Mouse (Mus musculus) MEL (cell line): ENCODE data around the gene Ptpra. TPM values are rescaled to one million over a fixed set of nuclear protein-coding genes. Genes with fewer than 3 reads are reported as not detected.

ENCODE experiments used
- DNase-seq: peaks from one replicate; pipeline ENCODE4 v3.0.0; 2011; ENCODE audit warnings: low read depth, low spot score
- H3K27ac ChIP-seq: 2 replicates; pipeline ENCODE4 v1.5.1; 2012; ENCODE audit warnings: low read depth, mild to moderate bottlenecking, control low read depth, low read length, moderate library complexity; ENCODE audit not compliant: control insufficient read depth
- H3K27me3 ChIP-seq, 2 experiments: fragments of 150-350 bp in 1 of 2; sonication (generic) in 1 of 2; 2 replicates each; pipeline ENCODE4 v1.6.1; 2012; ENCODE audit warnings: low read length in 2 of 2, mild to moderate bottlenecking in 2 of 2, improper control_type of control experiment in 1 of 2, moderate library complexity in 1 of 2; ENCODE audit not compliant: insufficient read depth in 2 of 2, control insufficient read depth in 1 of 2
- H3K36me3 ChIP-seq, 2 experiments: 2 replicates each; pipeline ENCODE4 v1.6.1; 2012 to 2014; ENCODE audit warnings: low read length in 2 of 2, improper control_type of control experiment in 1 of 2, inconsistent platforms in 1 of 2, mild to moderate bottlenecking in 1 of 2; ENCODE audit not compliant: insufficient read depth in 2 of 2, control insufficient read depth in 1 of 2
- H3K4me1 ChIP-seq, 2 experiments: fragments of 150-350 bp in 1 of 2; sonication (generic) in 1 of 2; 2 replicates each; pipeline ENCODE4 v1.6.1; 2012; ENCODE audit warnings: low read length in 2 of 2, improper control_type of control experiment in 1 of 2, mild to moderate bottlenecking in 1 of 2; ENCODE audit not compliant: insufficient read depth in 2 of 2, control insufficient read depth in 1 of 2
- H3K4me3 ChIP-seq, 2 experiments: fragments of 150-350 bp in 1 of 2; sonication (generic) in 1 of 2; 2 replicates each; pipeline ENCODE4 v1.5.1; 2012; ENCODE audit warnings: low read depth in 2 of 2, low read length in 2 of 2, mild to moderate bottlenecking in 2 of 2, moderate library complexity in 2 of 2, control low read depth in 1 of 2, improper control_type of control experiment in 1 of 2; ENCODE audit not compliant: control insufficient read depth in 1 of 2, insufficient read depth in 1 of 2
- H3K79me2 ChIP-seq: 2 replicates; pipeline ENCODE4 v1.6.1; 2012; ENCODE audit warnings: mild to moderate bottlenecking, low read length, moderate library complexity; ENCODE audit not compliant: control insufficient read depth, poor library complexity, insufficient read depth
- H3K9ac ChIP-seq: 2 replicates; pipeline ENCODE4 v1.6.1; 2012; ENCODE audit warnings: low read depth, mild to moderate bottlenecking, control low read depth, low read length, moderate library complexity; ENCODE audit not compliant: control insufficient read depth, poor library complexity, severe bottlenecking
- H3K9me3 ChIP-seq: fragments of 150-350 bp; sonication (generic); replicated peaks from 2 replicates; pipeline ENCODE4 v1.6.1; 2012; ENCODE audit warnings: mild to moderate bottlenecking, low read length, improper control_type of control experiment, moderate library complexity; ENCODE audit not compliant: insufficient read depth
- E2F4 ChIP-seq: IDR thresholded peaks from 2 replicates; pipeline ENCODE4 v1.6.1; 2011; ENCODE audit warnings: low read depth, low read length, improper control_type of control experiment, borderline replicate concordance
- EP300 ChIP-seq, 2 experiments: IDR thresholded peaks; 2 replicates each; pipeline ENCODE4 v1.6.1; 2011; ENCODE audit warnings: improper control_type of control experiment in 2 of 2, low read length in 2 of 2, low read depth in 1 of 2, mild to moderate bottlenecking in 1 of 2
- ETS1 ChIP-seq: IDR thresholded peaks from 2 replicates; pipeline ENCODE4 v1.6.1; 2012; ENCODE audit warnings: low read depth, mild to moderate bottlenecking, inconsistent platforms, low read length, improper control_type of control experiment, moderate library complexity
- GATA1 ChIP-seq: IDR thresholded peaks from 2 replicates; pipeline ENCODE4 v1.6.1; 2011; ENCODE audit warnings: low read depth, low read length, improper control_type of control experiment
- HCFC1 ChIP-seq: IDR thresholded peaks from 2 replicates; pipeline ENCODE4 v1.6.1; 2012; ENCODE audit warnings: low read depth, mild to moderate bottlenecking, inconsistent platforms, low read length, improper control_type of control experiment, moderate library complexity
- MEF2A ChIP-seq: IDR thresholded peaks from 2 replicates; pipeline ENCODE4 v1.6.1; 2014; ENCODE audit warnings: low read depth, mild to moderate bottlenecking, inconsistent platforms, low read length, improper control_type of control experiment; ENCODE audit not compliant: poor library complexity, insufficient replicate concordance, severe bottlenecking; ENCODE audit errors: extremely low read depth
- MXI1 ChIP-seq: IDR thresholded peaks from 2 replicates; pipeline ENCODE4 v1.6.1; 2011; ENCODE audit warnings: mild to moderate bottlenecking, low read depth, low read length, improper control_type of control experiment
- MYB ChIP-seq: IDR thresholded peaks from 2 replicates; pipeline ENCODE4 v1.6.1; 2011; ENCODE audit warnings: mild to moderate bottlenecking, low read depth, low read length, improper control_type of control experiment
- MYC ChIP-seq: IDR thresholded peaks from 2 replicates; pipeline ENCODE4 v1.6.1; 2011; ENCODE audit warnings: low read depth, mild to moderate bottlenecking, low read length, improper control_type of control experiment, moderate library complexity
- POLR2A ChIP-seq, 2 experiments: IDR thresholded peaks; 2 replicates each; pipeline ENCODE4 v1.6.1; 2011 to 2012; ENCODE audit warnings: low read length in 2 of 2, mild to moderate bottlenecking in 2 of 2, control low read depth in 1 of 2, improper control_type of control experiment in 1 of 2, low read depth in 1 of 2, moderate library complexity in 1 of 2; ENCODE audit not compliant: control insufficient read depth in 1 of 2, insufficient read depth in 1 of 2, poor library complexity in 1 of 2
- POLR2AphosphoS2 ChIP-seq: IDR thresholded peaks from 2 replicates; pipeline ENCODE4 v1.6.1; 2011; ENCODE audit warnings: low read length, improper control_type of control experiment
- POLR2AphosphoS5 ChIP-seq: IDR thresholded peaks from 2 replicates; pipeline ENCODE4 v1.6.1; 2012; ENCODE audit warnings: low read depth, borderline replicate concordance, mild to moderate bottlenecking, inconsistent platforms, low read length, moderate library complexity, mixed read lengths
- RCOR1 ChIP-seq: IDR thresholded peaks from 2 replicates; pipeline ENCODE4 v1.6.1; 2012; ENCODE audit warnings: low read depth, mild to moderate bottlenecking, inconsistent platforms, low read length, improper control_type of control experiment
- TAL1 ChIP-seq: IDR thresholded peaks from 2 replicates; pipeline ENCODE4 v1.6.1; 2012; ENCODE audit warnings: mild to moderate bottlenecking, inconsistent platforms, low read length, moderate library complexity, mixed read lengths
- TBP ChIP-seq: IDR thresholded peaks from 2 replicates; pipeline ENCODE4 v1.8.0; 2011; ENCODE audit warnings: low read depth, low read length, improper control_type of control experiment
- USF1 ChIP-seq: IDR thresholded peaks from 2 replicates; pipeline ENCODE4 v1.6.1; 2014; ENCODE audit warnings: low read depth, mild to moderate bottlenecking, inconsistent platforms, low read length, improper control_type of control experiment, moderate library complexity
- USF2 ChIP-seq, 2 experiments: IDR thresholded peaks; 2 replicates each; pipeline ENCODE4 v1.6.1; 2011 to 2012; ENCODE audit warnings: improper control_type of control experiment in 2 of 2, low read length in 2 of 2, borderline replicate concordance in 1 of 2, inconsistent platforms in 1 of 2, low read depth in 1 of 2, mild to moderate bottlenecking in 1 of 2; ENCODE audit not compliant: insufficient read depth in 1 of 2
- ZNF384 ChIP-seq: IDR thresholded peaks from 2 replicates; pipeline ENCODE4 v1.6.1; 2012; ENCODE audit warnings: low read depth, mild to moderate bottlenecking, inconsistent platforms, low read length, improper control_type of control experiment
- polyA plus RNA-seq, 2 experiments: library from polyadenylated mRNA; stranded (reverse) in 1 of 2; unstranded in 1 of 2; fragments of >175 nt in 1 of 2; fragments of >200 nt in 1 of 2; gene quantifications; 2 replicates each; pipeline versions ENCODE4 v1.2.1 to v1.2.4; 2012; ENCODE audit warnings: low replicate concordance in 2 of 2, low read depth in 1 of 2; ENCODE audit not compliant: insufficient read length in 2 of 2, insufficient read depth in 1 of 2, missing spikeins in 1 of 2
- total RNA-seq: library from RNA; depleted of rRNA; stranded (reverse); fragments of 300-350 nt; gene quantifications from 2 replicates; pipeline ENCODE4 v1.2.3, GENCODE M21; 2012

Ptpra gene
- total and polyA plus RNA-seq, 3 experiments, result 28.1 to 68.3 TPM; not detected in 1

DNA sequence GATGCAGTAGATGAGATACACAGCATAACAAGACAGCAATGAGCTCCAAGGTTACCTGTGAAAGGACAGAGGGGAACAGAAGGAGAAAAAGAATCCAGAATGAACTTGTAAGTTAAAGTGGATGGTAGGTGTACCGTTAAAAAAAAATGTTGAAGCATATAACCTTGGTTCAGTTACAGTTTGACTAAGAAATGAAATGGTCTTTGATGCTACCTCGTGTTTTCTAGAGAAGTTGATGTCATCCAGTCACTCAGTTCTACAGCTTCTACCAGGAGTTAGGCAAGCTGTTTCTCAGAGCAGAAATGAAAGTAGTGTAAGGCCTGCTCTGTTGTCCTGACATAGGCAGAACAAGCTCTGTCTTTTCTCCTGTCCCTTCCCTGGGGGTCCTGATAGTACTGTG, 79.2 kb downstream of the Ptpra start:
- no peaks in the 10 kb centered on the region for H3K4me1 ChIP-seq
- H3K79me2 ChIP-seq, result no peaks in the 10 kb centered on the region
- H3K27me3 ChIP-seq, result no peaks in the 10 kb centered on the region
- H3K9me3 ChIP-seq, result no peaks in the 10 kb centered on the region
- H3K36me3 ChIP-seq, result peaks cover 0 to 2% of the 10 kb centered on the region in 2 experiments; a peak in 2 of 4 replicates
- no peak overlapping the region for H3K4me3 ChIP-seq
- no peak for DNase-seq
- TF ChIP-seq MXI1, result no peak
- TF ChIP-seq MEF2A, result no peak
- no peak for TF ChIP-seq MYB
- TF ChIP-seq USF1, result no peak
- no peak for TF ChIP-seq HCFC1
- no peak for TF ChIP-seq TAL1
- TF ChIP-seq ETS1, result no peak
- TF ChIP-seq EP300 (IDR thresholded peaks at IDR 0.05; ENCODE audit: low read depth in 1 of 2, low read length in 2 of 2), result no peak
- TF ChIP-seq TBP, result no peak
- TF ChIP-seq USF2 (IDR thresholded peaks at IDR 0.05; ENCODE audit: borderline replicate concordance in 1 of 2, insufficient read depth in 1 of 2, low read depth in 1 of 2, low read length in 2 of 2), result no peak
- no peak for TF ChIP-seq RCOR1
- no peak for TF ChIP-seq E2F4
- no peak for TF ChIP-seq MYC
- no peak for TF ChIP-seq GATA1
- TF ChIP-seq ZNF384, result no peak
- TF ChIP-seq POLR2AphosphoS5, result no peak
- TF ChIP-seq, all 39 proteins: peak for 0
- Histone ChIP-seq H3K27ac (no peak overlapping the region), H3K9ac (no peak overlapping the region)

GRCm38 (mm10) chr2:130529925-130530324, 79.8 kb downstream of the Ptpra start:
- Histone ChIP-seq H3K36me3 (peaks cover 0 to 2% of the 10 kb centered on the region in 2 experiments; a peak in 2 of 4 replicates), H3K9ac (no peak overlapping the region)

More at GRCm38 (mm10) chr2:130529925-130530324, 79.8 kb downstream of the Ptpra start:
- H3K27ac ChIP-seq, result no peak overlapping the region
- TF ChIP-seq ETS1 (no peak), RCOR1 (no peak), USF2 (IDR thresholded peaks at IDR 0.05; ENCODE audit: borderline replicate concordance in 1 of 2, insufficient read depth in 1 of 2, low read depth in 1 of 2, low read length in 2 of 2) (no peak), POLR2AphosphoS2 (no peak), POLR2A (IDR thresholded peaks at IDR 0.05; ENCODE audit: control insufficient read depth in 1 of 2, insufficient read depth in 1 of 2, low read depth in 1 of 2, low read length in 2 of 2, poor library complexity in 1 of 2) (no peak)
- DNase-seq, result no peak
- H3K79me2 ChIP-seq, result no peaks in the 10 kb centered on the region
- H3K9me3 ChIP-seq, result no peaks in the 10 kb centered on the region
- no peaks in the 10 kb centered on the region for H3K4me1 ChIP-seq
- H3K27me3 ChIP-seq, result no peaks in the 10 kb centered on the region
- H3K4me3 ChIP-seq, result no peak overlapping the region
